Mouse (Mus musculus) cerebellum, adult 11-12 months (tissue): Measurements from ENCODE around the gene Eif3f.
A peak's percentile ranks its signal among the peaks of the same experiment; 100 is the strongest.

ENCODE experiments used
- DNase-seq: peaks from one replicate; pipeline ENCODE4 v3.0.0; 2022

The Eif3f gene

GRCm38 (mm10) chr7:108933794-108934731 lies at the start of gene Eif3f:
TSS of gene Eif3f (plus strand) at chr7:108934417.
- DNase-seq: peak; percentile 97

GRCm38 (mm10) chr7:108884906-108885305 lies 49.3 kb upstream of the Eif3f start, which contains the start of gene Olfr518:
TSS of gene Olfr518 (minus strand) at chr7:108885006.
- no peak for DNase-seq

- no peak for DNase-seq
Measured at GRCm38 (mm10) chr7:108894320-108894719, 39.9 kb upstream of the Eif3f start, which contains the start of gene Olfr519. TSS of gene Olfr519 (minus strand) at chr7:108894420.

- no peak for DNase-seq
Measured at GRCm38 (mm10) chr7:108903969-108904368, 30.2 kb upstream of the Eif3f start.

- DNase-seq: no peak
Measured at GRCm38 (mm10) chr7:108927043-108927442, 7.2 kb upstream of the Eif3f start.

GRCm38 (mm10) chr7:108928280-108929188 lies 5.7 kb upstream of the Eif3f start:
- no peak for DNase-seq

- no peak for DNase-seq
Measured at GRCm38 (mm10) chr7:108929726-108930393, 4.4 kb upstream of the Eif3f start, which contains the start of gene Nlrp10. TSS of gene Nlrp10 (minus strand) at chr7:108930178.

GRCm38 (mm10) chr7:108934836-108935235 lies 619 bp downstream of the Eif3f start:
- no peak for DNase-seq

GRCm38 (mm10) chr7:108935411-108935810 lies 1.2 kb downstream of the Eif3f start:
- no peak for DNase-seq

GRCm38 (mm10) chr7:108936591-108936990 lies 2.4 kb downstream of the Eif3f start:
- no peak for DNase-seq

- no peak for DNase-seq
Measured at GRCm38 (mm10) chr7:108941466-108941865, 7.2 kb downstream of the Eif3f start.

GRCm38 (mm10) chr7:108944002-108944401 lies 9.8 kb downstream of the Eif3f start:
- peak; percentile 36 for DNase-seq

GRCm38 (mm10) chr7:108948611-108949010 lies 14.4 kb downstream of the Eif3f start:
- DNase-seq: no peak

GRCm38 (mm10) chr7:108949301-108949700 lies 15.1 kb downstream of the Eif3f start:
- DNase-seq: no peak

- DNase-seq: peak; percentile 78
Measured at GRCm38 (mm10) chr7:108950312-108950761, 16.1 kb downstream of the Eif3f start, which contains the start of gene Tub. TSS of gene Tub (plus strand) at chr7:108950338.

GRCm38 (mm10) chr7:108950762-108951331 lies 16.6 kb downstream of the Eif3f start:
- peak; percentile 63 for DNase-seq

- no peak for DNase-seq
Measured at GRCm38 (mm10) chr7:108952801-108953200, 18.6 kb downstream of the Eif3f start.

- DNase-seq: no peak
Measured at GRCm38 (mm10) chr7:108954185-108954584, 20.0 kb downstream of the Eif3f start.

- no peak for DNase-seq
Measured at GRCm38 (mm10) chr7:108957734-108958133, 23.5 kb downstream of the Eif3f start.

- no peak for DNase-seq
Measured at GRCm38 (mm10) chr7:108965968-108966367, 31.8 kb downstream of the Eif3f start.

GRCm38 (mm10) chr7:108966742-108967362 lies 32.6 kb downstream of the Eif3f start:
- peak; percentile 71 for DNase-seq

GRCm38 (mm10) chr7:108968201-108968600 lies 34.0 kb downstream of the Eif3f start:
- no peak for DNase-seq
